Comparison of ENCODE assay signal across 12 mouse cellular contexts in the genomic region with DNA sequence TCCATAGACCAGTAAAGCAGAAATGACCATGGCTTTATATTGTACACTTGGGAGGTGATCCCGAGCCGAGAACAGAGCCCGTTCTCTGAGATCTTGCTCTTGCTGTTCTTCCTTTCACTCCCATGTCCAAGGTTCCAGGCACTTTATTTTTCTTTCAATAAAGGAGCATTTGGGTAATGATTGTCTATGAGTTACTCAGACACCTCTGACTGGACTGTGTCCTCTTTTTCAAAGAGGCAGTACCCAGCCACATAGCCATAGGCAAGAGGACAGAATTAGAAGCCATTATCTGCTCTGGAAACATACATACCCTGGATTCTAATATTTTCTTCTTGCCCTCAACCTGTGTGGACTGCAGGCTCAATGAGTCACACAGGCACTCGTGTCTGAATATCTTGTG. TPM values are rescaled to one million over a fixed set of nuclear protein-coding genes. Genes with fewer than 3 reads are reported as not detected.
DNase-seq lines count a peak whose midpoint lies in the region; ATAC-seq and TF ChIP-seq lines count a peak whose summit lies in the region.
"Had no signal": no experiment of that assay in that cellular context is flagged by ENCODE, and none has a peak within 500 bp of the region (broad histone marks: within the 10 kb centered on the region; RNA-seq: fewer than 3 reads in every experiment).

No protein-coding gene starts in this region.

- H3K9me3 ChIP-seq in forebrain, embryonic 13.5 days (replicated peaks) = no peaks in the 10 kb centered on the region
- no peaks in the 10 kb centered on the region for H3K9me3 ChIP-seq in forebrain, embryonic 11.5 days (ENCODE audit: control insufficient read depth, low read length)
- no peaks in the 10 kb centered on the region for H3K9me3 ChIP-seq in intestine, postnatal 0 days (ENCODE audit: control insufficient read depth)

- H3K36me3 ChIP-seq in forebrain, embryonic 13.5 days (ENCODE audit: poor library complexity, severe bottlenecking) = peaks cover 11% of the 10 kb centered on the region
- H3K36me3 ChIP-seq in forebrain, embryonic 11.5 days (ENCODE audit: control insufficient read depth, insufficient read depth, low read length) = no peaks in the 10 kb centered on the region; the same call in 1 of the 2 replicates
- H3K36me3 ChIP-seq in intestine, postnatal 0 days (ENCODE audit: control insufficient read depth, insufficient read depth) = peaks cover 13% of the 10 kb centered on the region
- H3K36me3 ChIP-seq in macrophage (ENCODE audit: inconsistent target) = no peaks in the 10 kb centered on the region

- H3K4me2 ChIP-seq in forebrain, embryonic 13.5 days = 0 out of 2 replicates have a peak overlapping the region, but pooled peaks have one; percentile 89
- H3K4me2 ChIP-seq in forebrain, embryonic 11.5 days (ENCODE audit: low read depth, low read length, severe bottlenecking) = no peak overlapping the region
- peak overlapping the region; percentile 87 for H3K4me2 ChIP-seq in intestine, postnatal 0 days (replicated peaks; ENCODE audit: low read depth)

- H3K9ac ChIP-seq in forebrain, embryonic 13.5 days = no peak overlapping the region
- H3K9ac ChIP-seq in forebrain, embryonic 11.5 days (ENCODE audit: low read length) = no peak overlapping the region
- H3K9ac ChIP-seq in intestine, postnatal 0 days (ENCODE audit: low read depth, low read length) = no peak overlapping the region
- H3K9ac ChIP-seq: liver, embryonic 14.5 days had no signal

- no peak for DNase-seq in forebrain, embryonic 11.5 days (ENCODE audit: low spot score)
- no peak for DNase-seq in layer of hippocampus, adult 2 months (ENCODE audit: low spot score in 2 of 2)
- no peak for DNase-seq in layer of hippocampus, postnatal 36 days
- DNase-seq in left cerebral cortex, postnatal 10 days (ENCODE audit: extremely low spot score in 1 of 2, low spot score in 2 of 2) = no peak
- no peak for DNase-seq in retina, postnatal 1 day
- DNase-seq: spleen, adult 18-20 months had no signal

- H3K27ac ChIP-seq in forebrain, embryonic 13.5 days = no peak overlapping the region
- H3K27ac ChIP-seq in forebrain, embryonic 11.5 days (ENCODE audit: low read depth, low read length) = no peak overlapping the region
- H3K27ac ChIP-seq in layer of hippocampus, adult 2 months = peak overlapping the region; percentile 68
- H3K27ac ChIP-seq in intestine, postnatal 0 days (ENCODE audit: low read depth, low read length) = peak overlapping the region; percentile 97
- peak overlapping the region; percentile 86 for H3K27ac ChIP-seq in macrophage
- H3K27ac ChIP-seq: liver, embryonic 14.5 days had no signal

- H3K27me3 ChIP-seq in forebrain, embryonic 13.5 days = no peaks in the 10 kb centered on the region
- H3K27me3 ChIP-seq in forebrain, embryonic 11.5 days (ENCODE audit: control insufficient read depth, insufficient read depth, low read length) = no peaks in the 10 kb centered on the region
- no peaks in the 10 kb centered on the region for H3K27me3 ChIP-seq in intestine, postnatal 0 days (replicated peaks; ENCODE audit: control insufficient read depth, insufficient read depth, low read length)

- no peaks in the 10 kb centered on the region for H3K79me2 ChIP-seq in macrophage (ENCODE audit: inconsistent target)

- H3K4me1 ChIP-seq in forebrain, embryonic 13.5 days = peaks cover 26% of the 10 kb centered on the region
- H3K4me1 ChIP-seq in forebrain, embryonic 11.5 days (replicated peaks; ENCODE audit: control insufficient read depth, insufficient read depth, low read length) = peaks cover 8% of the 10 kb centered on the region; the same call in 1 of the 2 replicates
- peaks cover 13% of the 10 kb centered on the region for H3K4me1 ChIP-seq in intestine, postnatal 0 days (replicated peaks; ENCODE audit: control insufficient read depth, insufficient read depth, low read length)

- ATAC-seq in forebrain, embryonic 13.5 days = no peak
- no peak for ATAC-seq in forebrain, embryonic 11.5 days (replicated peaks; ENCODE audit: low FRiP score)
- ATAC-seq in intestine, postnatal 0 days = peak; percentile 59

- intact Hi-C loops in left cerebral cortex, postnatal 10 days (cut with DNase I) = no loop called here

- TF ChIP-seq CTCF in layer of hippocampus, adult 2 months (conservative IDR thresholded peaks at IDR 0.05) = no peak
- TF ChIP-seq CTCF in intestine, postnatal 0 days (IDR thresholded peaks at IDR 0.05; ENCODE audit: low read depth) = no peak

- H3K4me3 ChIP-seq in forebrain, embryonic 13.5 days = no peak overlapping the region
- no peak overlapping the region for H3K4me3 ChIP-seq in forebrain, embryonic 11.5 days (ENCODE audit: low read depth, low read length)
- H3K4me3 ChIP-seq in layer of hippocampus, adult 2 months = no peak overlapping the region
- H3K4me3 ChIP-seq in intestine, postnatal 0 days (ENCODE audit: low read depth, low read length) = no peak overlapping the region
- H3K4me3 ChIP-seq in macrophage (ENCODE audit: inconsistent target) = no peak overlapping the region
- H3K4me3 ChIP-seq: erythroblast, embryonic 14.5 days had no signal

- 85% methylated on average over 4 of the region's 4 CpGs for WGBS in forebrain, embryonic 13.5 days
- WGBS in forebrain, embryonic 11.5 days = 84% methylated on average over 4 of the region's 4 CpGs
- 25% methylated on average over 4 of the region's 4 CpGs for WGBS in intestine, postnatal 0 days
- WGBS in macrophage (ENCODE audit: missing documents) = 64% methylated on average over 4 of the region's 4 CpGs

RNA-seq across cellular contexts. Expression of a gene that starts 2.0 kb away (rescaled TPM):
- polyA plus RNA-seq in forebrain, embryonic 13.5 days (2015; fragmentation: Nextera tagmentation; extraction: Ambion mirVana) = 9.0 and 12.9 TPM in 2 replicates
- polyA plus RNA-seq in forebrain, embryonic 11.5 days (2014; fragmentation: Nextera tagmentation; extraction: Ambion mirVana) = 13.6 and 16.6 TPM in 2 replicates
- 1 to 10 TPM; 4.3 to 5.3 TPM for total RNA-seq in layer of hippocampus, adult 2 months (2021)
- total RNA-seq in layer of hippocampus, postnatal 36 days (2021) = 1 to 10 TPM; 4.2 to 5.2 TPM
- 28.7 and 34.5 TPM in 2 replicates for polyA plus RNA-seq in intestine, postnatal 0 days (2015; fragmentation: Nextera tagmentation; extraction: Ambion mirVana)
- total RNA-seq in macrophage (2018; cell fraction: chromatin; rRNA removed) = 10 to 100 TPM in 4 of 26 experiments, 1 to 10 TPM in 22; 1.1 to 21.1 (median 5.5) TPM
- total RNA-seq in macrophage (2018; cell fraction: cytosol; rRNA removed) = 1 to 10 TPM in 17 of 26 experiments, under 1 TPM in 9; 0.48 to 2.3 (median 1.2) TPM
- total RNA-seq in macrophage (2018; cell fraction: nucleus; rRNA removed) = 10 to 100 TPM in 4 of 26 experiments, 1 to 10 TPM in 21, under 1 TPM in 1; 0.93 to 13.2 (median 3.1) TPM
- 1.2 to 2.4 TPM (median 1.8 TPM) in 3 replicates for polyA plus RNA-seq in macrophage (2018)
- 1 to 10 TPM; 5.3 to 6.7 TPM for total RNA-seq in left cerebral cortex, postnatal 10 days (2021)
- total RNA-seq: granulocyte monocyte progenitor cell, adult 5-6 weeks had no signal
- polyA plus RNA-seq: erythroblast, embryonic 14.5 days had no signal

RNA-seq across cellular contexts. Expression of a gene that starts 12.3 kb away (rescaled TPM):
- 161 and 181 TPM in 2 replicates for polyA plus RNA-seq in forebrain, embryonic 13.5 days (2015; fragmentation: Nextera tagmentation; extraction: Ambion mirVana)
- 230 and 253 TPM in 2 replicates for polyA plus RNA-seq in forebrain, embryonic 11.5 days (2014; fragmentation: Nextera tagmentation; extraction: Ambion mirVana)
- 10 to 100 TPM; 50.1 to 50.2 TPM for total RNA-seq in layer of hippocampus, adult 2 months (2021)
- total RNA-seq in layer of hippocampus, postnatal 36 days (2021) = 10 to 100 TPM; 52.0 to 54.5 TPM
- polyA plus RNA-seq in intestine, postnatal 0 days (2015; fragmentation: Nextera tagmentation; extraction: Ambion mirVana) = 63.5 and 66.8 TPM in 2 replicates
- 10 to 100 TPM in 23 of 26 experiments, 1 to 10 TPM in 3; 7.2 to 24.3 (median 16.3) TPM for total RNA-seq in macrophage (2018; cell fraction: chromatin; rRNA removed)
- total RNA-seq in macrophage (2018; cell fraction: cytosol; rRNA removed) = 10 to 100 TPM; 47.3 to 67.0 (median 56.0) TPM
- total RNA-seq in macrophage (2018; cell fraction: nucleus; rRNA removed) = 10 to 100 TPM in 25 of 26 experiments, 1 to 10 TPM in 1; 9.5 to 40.7 (median 21.6) TPM
- polyA plus RNA-seq in macrophage (2018) = 57.6 to 99.3 TPM (median 68.9 TPM) in 3 replicates
- total RNA-seq in left cerebral cortex, postnatal 10 days (2021) = 10 to 100 TPM; 45.5 to 47.2 TPM

RNA-seq across cellular contexts. Expression of a gene that starts 21.1 kb away (rescaled TPM):
- 29.3 and 37.9 TPM in 2 replicates for polyA plus RNA-seq in forebrain, embryonic 13.5 days (2015; fragmentation: Nextera tagmentation; extraction: Ambion mirVana)
- 8.2 and 9.0 TPM in 2 replicates for polyA plus RNA-seq in forebrain, embryonic 11.5 days (2014; fragmentation: Nextera tagmentation; extraction: Ambion mirVana)
- total RNA-seq in layer of hippocampus, adult 2 months (2021) = 100 to 1,000 TPM; 352 to 370 TPM
- 100 to 1,000 TPM; 351 to 376 TPM for total RNA-seq in layer of hippocampus, postnatal 36 days (2021)
- 2.3 and 3.5 TPM in 2 replicates for polyA plus RNA-seq in intestine, postnatal 0 days (2015; fragmentation: Nextera tagmentation; extraction: Ambion mirVana)
- total RNA-seq in macrophage (2018; cell fraction: chromatin; rRNA removed) = 1 to 10 TPM in 6 of 26 experiments, under 1 TPM in 13, not detected in 7; 0.15 to 4.0 (median 0.76) TPM
- total RNA-seq in macrophage (2018; cell fraction: cytosol; rRNA removed) = 1 to 10 TPM in 1 of 26 experiments, under 1 TPM in 24, not detected in 1; 0.03 to 1.6 (median 0.23) TPM
- 1 to 10 TPM in 11 of 26 experiments, under 1 TPM in 14, not detected in 1; 0.12 to 5.0 (median 0.76) TPM for total RNA-seq in macrophage (2018; cell fraction: nucleus; rRNA removed)
- 0.12 to 1.4 TPM (median 0.29 TPM) in 3 replicates for polyA plus RNA-seq in macrophage (2018)
- 100 to 1,000 TPM; 404 to 435 TPM for total RNA-seq in left cerebral cortex, postnatal 10 days (2021)
- polyA plus RNA-seq: erythroblast, embryonic 14.5 days had no signal

RNA-seq across cellular contexts. Expression of a gene that starts 55.5 kb away (rescaled TPM):
- 11.9 and 12.4 TPM in 2 replicates for polyA plus RNA-seq in forebrain, embryonic 13.5 days (2015; fragmentation: Nextera tagmentation; extraction: Ambion mirVana)
- 11.0 and 11.3 TPM in 2 replicates for polyA plus RNA-seq in forebrain, embryonic 11.5 days (2014; fragmentation: Nextera tagmentation; extraction: Ambion mirVana)
- 10 to 100 TPM; 30.1 to 33.4 TPM for total RNA-seq in layer of hippocampus, adult 2 months (2021)
- 10 to 100 TPM; 31.0 to 32.6 TPM for total RNA-seq in layer of hippocampus, postnatal 36 days (2021)
- polyA plus RNA-seq in intestine, postnatal 0 days (2015; fragmentation: Nextera tagmentation; extraction: Ambion mirVana) = 16.6 and 17.0 TPM in 2 replicates
- 100 to 1,000 TPM in 2 of 26 experiments, 10 to 100 TPM in 24; 22.7 to 133 (median 45.4) TPM for total RNA-seq in macrophage (2018; cell fraction: chromatin; rRNA removed)
- 10 to 100 TPM in 25 of 26 experiments, 1 to 10 TPM in 1; 9.8 to 27.5 (median 15.3) TPM for total RNA-seq in macrophage (2018; cell fraction: cytosol; rRNA removed)
- 10 to 100 TPM; 15.6 to 56.0 (median 25.7) TPM for total RNA-seq in macrophage (2018; cell fraction: nucleus; rRNA removed)
- polyA plus RNA-seq in macrophage (2018) = 9.7 to 10.5 TPM (median 10.4 TPM) in 3 replicates
- 10 to 100 TPM; 13.4 to 17.6 TPM for total RNA-seq in left cerebral cortex, postnatal 10 days (2021)

RNA-seq across cellular contexts. Expression of a gene that starts 59.7 kb away (rescaled TPM):
- 82.2 and 86.6 TPM in 2 replicates for polyA plus RNA-seq in forebrain, embryonic 13.5 days (2015; fragmentation: Nextera tagmentation; extraction: Ambion mirVana)
- 75.7 and 83.7 TPM in 2 replicates for polyA plus RNA-seq in forebrain, embryonic 11.5 days (2014; fragmentation: Nextera tagmentation; extraction: Ambion mirVana)
- 10 to 100 TPM; 16.2 to 16.7 TPM for total RNA-seq in layer of hippocampus, adult 2 months (2021)
- total RNA-seq in layer of hippocampus, postnatal 36 days (2021) = 10 to 100 TPM; 15.3 to 18.2 TPM
- polyA plus RNA-seq in intestine, postnatal 0 days (2015; fragmentation: Nextera tagmentation; extraction: Ambion mirVana) = 56.4 and 60.7 TPM in 2 replicates
- 1 to 10 TPM in 9 of 26 experiments, not detected in 17; 1.0 to 4.6 (median 3.0) TPM for total RNA-seq in macrophage (2018; cell fraction: chromatin; rRNA removed)
- 10 to 100 TPM in 21 of 26 experiments, 1 to 10 TPM in 5; 7.3 to 20.6 (median 13.0) TPM for total RNA-seq in macrophage (2018; cell fraction: cytosol; rRNA removed)
- 1 to 10 TPM in 21 of 26 experiments, under 1 TPM in 1, not detected in 4; 0.85 to 9.4 (median 2.4) TPM for total RNA-seq in macrophage (2018; cell fraction: nucleus; rRNA removed)
- 5.3 to 18.4 TPM (median 17.6 TPM) in 3 replicates for polyA plus RNA-seq in macrophage (2018)
- total RNA-seq in left cerebral cortex, postnatal 10 days (2021) = 10 to 100 TPM; 19.3 to 22.2 TPM

Comparison
In these comparisons a context has a peak if more than half of its experiments do, and no peak if none do; other contexts are left out.
1. H3K27ac ChIP-seq: peak in layer of hippocampus, adult 2 months (single experiment), intestine, postnatal 0 days (single experiment) and macrophage (single experiment); none in forebrain, embryonic 13.5 days (single experiment) and forebrain, embryonic 11.5 days (single experiment).